Mouse (Mus musculus) MEL (cell line): Measurements from ENCODE around the gene Sipa1l1. TPM values are rescaled to one million over a fixed set of nuclear protein-coding genes. Genes with fewer than 3 reads are reported as not detected.

Experiments
- DNase-seq: peaks from one replicate; pipeline ENCODE4 v3.0.0; 2011; ENCODE audit warnings: low read depth, low spot score
- H3K27ac ChIP-seq: 2 replicates; pipeline ENCODE4 v1.5.1; 2012; ENCODE audit warnings: low read depth, mild to moderate bottlenecking, control low read depth, low read length, moderate library complexity; ENCODE audit not compliant: control insufficient read depth
- H3K27me3 ChIP-seq, 2 experiments: fragments of 150-350 bp in 1 of 2; sonication (generic) in 1 of 2; 2 replicates each; pipeline ENCODE4 v1.6.1; 2012; ENCODE audit warnings: low read length in 2 of 2, mild to moderate bottlenecking in 2 of 2, improper control_type of control experiment in 1 of 2, moderate library complexity in 1 of 2; ENCODE audit not compliant: insufficient read depth in 2 of 2, control insufficient read depth in 1 of 2
- H3K36me3 ChIP-seq, 2 experiments: 2 replicates each; pipeline ENCODE4 v1.6.1; 2012 to 2014; ENCODE audit warnings: low read length in 2 of 2, improper control_type of control experiment in 1 of 2, inconsistent platforms in 1 of 2, mild to moderate bottlenecking in 1 of 2; ENCODE audit not compliant: insufficient read depth in 2 of 2, control insufficient read depth in 1 of 2
- H3K4me1 ChIP-seq, 2 experiments: fragments of 150-350 bp in 1 of 2; sonication (generic) in 1 of 2; 2 replicates each; pipeline ENCODE4 v1.6.1; 2012; ENCODE audit warnings: low read length in 2 of 2, improper control_type of control experiment in 1 of 2, mild to moderate bottlenecking in 1 of 2; ENCODE audit not compliant: insufficient read depth in 2 of 2, control insufficient read depth in 1 of 2
- H3K4me3 ChIP-seq, 2 experiments: fragments of 150-350 bp in 1 of 2; sonication (generic) in 1 of 2; 2 replicates each; pipeline ENCODE4 v1.5.1; 2012; ENCODE audit warnings: low read depth in 2 of 2, low read length in 2 of 2, mild to moderate bottlenecking in 2 of 2, moderate library complexity in 2 of 2, control low read depth in 1 of 2, improper control_type of control experiment in 1 of 2; ENCODE audit not compliant: control insufficient read depth in 1 of 2, insufficient read depth in 1 of 2
- H3K79me2 ChIP-seq: 2 replicates; pipeline ENCODE4 v1.6.1; 2012; ENCODE audit warnings: mild to moderate bottlenecking, low read length, moderate library complexity; ENCODE audit not compliant: control insufficient read depth, poor library complexity, insufficient read depth
- H3K9ac ChIP-seq: 2 replicates; pipeline ENCODE4 v1.6.1; 2012; ENCODE audit warnings: low read depth, mild to moderate bottlenecking, control low read depth, low read length, moderate library complexity; ENCODE audit not compliant: control insufficient read depth, poor library complexity, severe bottlenecking
- H3K9me3 ChIP-seq: fragments of 150-350 bp; sonication (generic); replicated peaks from 2 replicates; pipeline ENCODE4 v1.6.1; 2012; ENCODE audit warnings: mild to moderate bottlenecking, low read length, improper control_type of control experiment, moderate library complexity; ENCODE audit not compliant: insufficient read depth
- BHLHE40 ChIP-seq: IDR thresholded peaks from 2 replicates; pipeline ENCODE4 v1.6.1; 2012; ENCODE audit warnings: low read depth, mild to moderate bottlenecking, inconsistent platforms, low read length, improper control_type of control experiment, borderline replicate concordance
- CTCF ChIP-seq, 3 experiments: IDR thresholded peaks in 2 of 3; conservative IDR thresholded peaks in 1 of 3; 2 replicates each; pipeline ENCODE4 v1.5.1; 2011 to 2012; ENCODE audit warnings: low read length in 3 of 3, low read depth in 2 of 3, mild to moderate bottlenecking in 2 of 3, improper control_type of control experiment in 1 of 3, inconsistent platforms in 1 of 3, mixed read lengths in 1 of 3, moderate library complexity in 1 of 3; ENCODE audit not compliant: control insufficient read depth in 1 of 3, insufficient read depth in 1 of 3, poor library complexity in 1 of 3, severe bottlenecking in 1 of 3
- EP300 ChIP-seq, 2 experiments: IDR thresholded peaks; 2 replicates each; pipeline ENCODE4 v1.6.1; 2011; ENCODE audit warnings: improper control_type of control experiment in 2 of 2, low read length in 2 of 2, low read depth in 1 of 2, mild to moderate bottlenecking in 1 of 2
- GABPA ChIP-seq: IDR thresholded peaks from 2 replicates; pipeline ENCODE4 v1.6.1; 2012; ENCODE audit warnings: low read depth, mild to moderate bottlenecking, inconsistent platforms, low read length, improper control_type of control experiment, moderate library complexity
- JUND ChIP-seq: IDR thresholded peaks from 2 replicates; pipeline ENCODE4 v1.6.1; 2011; ENCODE audit warnings: low read depth, mild to moderate bottlenecking, improper control_type of control experiment, low read length
- KAT2A ChIP-seq: conservative IDR thresholded peaks from 2 replicates; pipeline ENCODE4 v1.6.1; 2012; ENCODE audit warnings: low read depth, low read length, improper control_type of control experiment, inconsistent platforms
- MAX ChIP-seq: IDR thresholded peaks from 2 replicates; pipeline ENCODE4 v1.6.1; 2011; ENCODE audit warnings: low read length, improper control_type of control experiment
- MEF2A ChIP-seq: IDR thresholded peaks from 2 replicates; pipeline ENCODE4 v1.6.1; 2014; ENCODE audit warnings: low read depth, mild to moderate bottlenecking, inconsistent platforms, low read length, improper control_type of control experiment; ENCODE audit not compliant: poor library complexity, insufficient replicate concordance, severe bottlenecking; ENCODE audit errors: extremely low read depth
- MYB ChIP-seq: IDR thresholded peaks from 2 replicates; pipeline ENCODE4 v1.6.1; 2011; ENCODE audit warnings: mild to moderate bottlenecking, low read depth, low read length, improper control_type of control experiment
- NELFE ChIP-seq: IDR thresholded peaks from 2 replicates; pipeline ENCODE4 v1.6.1; 2011; ENCODE audit warnings: low read depth, low read length, improper control_type of control experiment
- POLR2A ChIP-seq, 2 experiments: IDR thresholded peaks; 2 replicates each; pipeline ENCODE4 v1.6.1; 2011 to 2012; ENCODE audit warnings: low read length in 2 of 2, mild to moderate bottlenecking in 2 of 2, control low read depth in 1 of 2, improper control_type of control experiment in 1 of 2, low read depth in 1 of 2, moderate library complexity in 1 of 2; ENCODE audit not compliant: control insufficient read depth in 1 of 2, insufficient read depth in 1 of 2, poor library complexity in 1 of 2
- RAD21 ChIP-seq: IDR thresholded peaks from 2 replicates; pipeline ENCODE4 v1.6.1; 2011; ENCODE audit warnings: mild to moderate bottlenecking, low read depth, low read length, improper control_type of control experiment
- SIN3A ChIP-seq: IDR thresholded peaks from 2 replicates; pipeline ENCODE4 v1.6.1; 2012; ENCODE audit warnings: low read length, improper control_type of control experiment, inconsistent platforms
- SMC3 ChIP-seq: IDR thresholded peaks from 2 replicates; pipeline ENCODE4 v1.6.1; 2011; ENCODE audit warnings: low read depth, low read length, improper control_type of control experiment
- TCF12 ChIP-seq: IDR thresholded peaks from 2 replicates; pipeline ENCODE4 v1.6.1; 2014; ENCODE audit warnings: low read depth, mild to moderate bottlenecking, inconsistent platforms, low read length, improper control_type of control experiment, moderate library complexity
- USF1 ChIP-seq: IDR thresholded peaks from 2 replicates; pipeline ENCODE4 v1.6.1; 2014; ENCODE audit warnings: low read depth, mild to moderate bottlenecking, inconsistent platforms, low read length, improper control_type of control experiment, moderate library complexity
- USF2 ChIP-seq, 2 experiments: IDR thresholded peaks; 2 replicates each; pipeline ENCODE4 v1.6.1; 2011 to 2012; ENCODE audit warnings: improper control_type of control experiment in 2 of 2, low read length in 2 of 2, borderline replicate concordance in 1 of 2, inconsistent platforms in 1 of 2, low read depth in 1 of 2, mild to moderate bottlenecking in 1 of 2; ENCODE audit not compliant: insufficient read depth in 1 of 2
- ZMIZ1 ChIP-seq: IDR thresholded peaks from 2 replicates; pipeline ENCODE4 v1.6.1; 2012; ENCODE audit warnings: low read depth, mild to moderate bottlenecking, inconsistent platforms, low read length, improper control_type of control experiment, moderate library complexity
- ZNF384 ChIP-seq: IDR thresholded peaks from 2 replicates; pipeline ENCODE4 v1.6.1; 2012; ENCODE audit warnings: low read depth, mild to moderate bottlenecking, inconsistent platforms, low read length, improper control_type of control experiment
- polyA plus RNA-seq, 2 experiments: library from polyadenylated mRNA; stranded (reverse) in 1 of 2; unstranded in 1 of 2; fragments of >175 nt in 1 of 2; fragments of >200 nt in 1 of 2; gene quantifications; 2 replicates each; pipeline versions ENCODE4 v1.2.1 to v1.2.4; 2012; ENCODE audit warnings: low replicate concordance in 2 of 2, low read depth in 1 of 2; ENCODE audit not compliant: insufficient read length in 2 of 2, insufficient read depth in 1 of 2, missing spikeins in 1 of 2
- total RNA-seq: library from RNA; depleted of rRNA; stranded (reverse); fragments of 300-350 nt; gene quantifications from 2 replicates; pipeline ENCODE4 v1.2.3, GENCODE M21; 2012

Gene Sipa1l1
- total and polyA plus RNA-seq, 3 experiments, result 18.1 to 42.7 (median 19.3) TPM

GRCm38 (mm10) chr12:82319436-82320131 is 150.5 kb downstream of the Sipa1l1 start:
- no peaks in the 10 kb centered on the region for H3K36me3 ChIP-seq
- no peak overlapping the region for H3K4me3 ChIP-seq
- no peaks in the 10 kb centered on the region for H3K9me3 ChIP-seq
- TF ChIP-seq SIN3A (no peak), MYB (no peak), MAX (no peak)
- no peak for DNase-seq
- peaks cover 2% of the 10 kb centered on the region; the same call in 1 of the 2 replicates for H3K79me2 ChIP-seq
- H3K27ac ChIP-seq, result no peak overlapping the region
- H3K9ac ChIP-seq, result no peak overlapping the region
- no peaks in the 10 kb centered on the region for H3K27me3 ChIP-seq
- H3K4me1 ChIP-seq, result no peaks in the 10 kb centered on the region; a peak in 1 of 4 replicates

- no peak overlapping the region for H3K4me3 ChIP-seq
- H3K9ac ChIP-seq, result no peak overlapping the region
- H3K4me1 ChIP-seq, result no peaks in the 10 kb centered on the region; a peak in 1 of 4 replicates
- peaks cover 2% of the 10 kb centered on the region; the same call in 1 of the 2 replicates for H3K79me2 ChIP-seq
- H3K27ac ChIP-seq, result no peak overlapping the region
- no peaks in the 10 kb centered on the region for H3K9me3 ChIP-seq
- no peaks in the 10 kb centered on the region for H3K36me3 ChIP-seq
- H3K27me3 ChIP-seq, result no peaks in the 10 kb centered on the region
- DNase-seq, result no peak
- TF ChIP-seq MAX (no peak), ZNF384 (0 out of 2 replicates have a peak, but pooled peaks have one; percentile 12)
Observed at GRCm38 (mm10) chr12:82320204-82320603, 151.1 kb downstream of the Sipa1l1 start.

GRCm38 (mm10) chr12:82321397-82321796 is 152.3 kb downstream of the Sipa1l1 start:
- no peaks in the 10 kb centered on the region for H3K9me3 ChIP-seq
- no peak for DNase-seq
- H3K36me3 ChIP-seq, result no peaks in the 10 kb centered on the region; a peak in 1 of 4 replicates
- no peak overlapping the region for H3K9ac ChIP-seq
- no peak overlapping the region for H3K4me3 ChIP-seq
- H3K79me2 ChIP-seq, result peaks cover 2% of the 10 kb centered on the region; the same call in 1 of the 2 replicates
- no peak for TF ChIP-seq GABPA
- no peak for TF ChIP-seq EP300 (IDR thresholded peaks at IDR 0.05; ENCODE audit: low read depth in 1 of 2, low read length in 2 of 2)
- no peak for TF ChIP-seq USF1
- no peak for TF ChIP-seq CTCF (IDR thresholded peaks at IDR 0.05 in 2 of 3, conservative IDR thresholded peaks at IDR 0.05 in 1 of 3; ENCODE audit: control insufficient read depth in 1 of 3, insufficient read depth in 1 of 3, low read depth in 2 of 3, low read length in 3 of 3, poor library complexity in 1 of 3, severe bottlenecking in 1 of 3)
- no peak for TF ChIP-seq MEF2A
- TF ChIP-seq MAX, result no peak
- no peak for TF ChIP-seq KAT2A
- TF ChIP-seq TCF12, result no peak
- TF ChIP-seq SMC3, result no peak
- no peak for TF ChIP-seq USF2 (IDR thresholded peaks at IDR 0.05; ENCODE audit: borderline replicate concordance in 1 of 2, insufficient read depth in 1 of 2, low read depth in 1 of 2, low read length in 2 of 2)
- TF ChIP-seq NELFE, result no peak
- TF ChIP-seq JUND, result no peak
- TF ChIP-seq ZMIZ1, result no peak
- no peak for TF ChIP-seq BHLHE40
- TF ChIP-seq RAD21, result no peak
- TF ChIP-seq POLR2A (IDR thresholded peaks at IDR 0.05; ENCODE audit: control insufficient read depth in 1 of 2, insufficient read depth in 1 of 2, low read depth in 1 of 2, low read length in 2 of 2, poor library complexity in 1 of 2), result no peak
- no peaks in the 10 kb centered on the region for H3K27me3 ChIP-seq
- H3K27ac ChIP-seq, result no peak overlapping the region
- H3K4me1 ChIP-seq, result no peaks in the 10 kb centered on the region; a peak in 1 of 4 replicates
